ENCODE assay signal across 8 mouse cellular contexts in genomic region chr5:111958226-111958625, GRCm38 (mm10).
DNase-seq lines count a peak whose midpoint lies in the region; ATAC-seq and TF ChIP-seq lines count a peak whose summit lies in the region.

No protein-coding gene starts in this region.

- peaks cover 19% of the 10 kb centered on the region for H3K4me1 ChIP-seq in neural tube, embryonic 12.5 days

- WGBS in neural tube, embryonic 12.5 days, result 15% methylated on average over 17 of the region's 17 CpGs

- intact Hi-C loops in gastrocnemius, adult 2 months (cut with DNase I), result no loop called here
- intact Hi-C loops in heart, postnatal 10 days (cut with DNase I), result no loop called here

- DNase-seq in gastrocnemius, adult 2 months, result peak; percentile 39
- DNase-seq in gastrocnemius, adult 18-20 months (ENCODE audit: low spot score), result no peak
- DNase-seq in cerebellum, postnatal 25 days, result peak; percentile 29 to 63
- peak; percentile 40 to 49 for DNase-seq in heart, postnatal 10 days
- DNase-seq in kidney, postnatal 4 days, result peak; percentile 62 to 71
- no peak for DNase-seq in thymus, postnatal 14 days
- no peak for DNase-seq in urinary bladder, adult 18-20 months (ENCODE audit: low spot score in 2 of 2)

- no peak for TF ChIP-seq CTCF in gastrocnemius, adult 2 months (IDR thresholded peaks at IDR 0.05)

- peak overlapping the region; percentile 43 for H3K4me3 ChIP-seq in gastrocnemius, adult 2 months
- H3K4me3 ChIP-seq in neural tube, embryonic 12.5 days, result no peak overlapping the region

- H3K27ac ChIP-seq in gastrocnemius, adult 2 months, result no peak overlapping the region
- H3K27ac ChIP-seq in neural tube, embryonic 12.5 days, result no peak overlapping the region

- H3K36me3 ChIP-seq in neural tube, embryonic 12.5 days, result no peaks in the 10 kb centered on the region

- H3K27me3 ChIP-seq in neural tube, embryonic 12.5 days (replicated peaks), result 0 out of 2 replicates have a peak, but pooled peaks cover 11% of the 10 kb centered on the region

- H3K9me3 ChIP-seq in neural tube, embryonic 12.5 days, result no peaks in the 10 kb centered on the region

- ATAC-seq in neural tube, embryonic 12.5 days (ENCODE audit: low FRiP score, low read depth), result peak; percentile 70

- H3K9ac ChIP-seq in neural tube, embryonic 12.5 days, result no peak overlapping the region

- peak overlapping the region; percentile 55 for H3K4me2 ChIP-seq in neural tube, embryonic 12.5 days (replicated peaks)

Comparison
In these comparisons a context has a peak if more than half of its experiments do, and no peak if none do; other contexts are left out.
1. DNase-seq: peak in gastrocnemius, adult 2 months (single experiment), cerebellum, postnatal 25 days (2 of 2), heart, postnatal 10 days (2 of 2) and kidney, postnatal 4 days (2 of 2); none in gastrocnemius, adult 18-20 months (single experiment), thymus, postnatal 14 days (single experiment) and urinary bladder, adult 18-20 months (0 of 2).